Mouse (Mus musculus) layer of hippocampus, adult 11-12 months (tissue): ENCODE results near the gene Dnase2a.

Experiments used
- DNase-seq: peaks from one replicate; pipeline ENCODE4 v3.0.0; 2022; ENCODE audit warnings: low spot score

Gene Dnase2a

GRCm38 (mm10) chr8:84970135-84970790 is 61.9 kb downstream of the Dnase2a start:
- DNase-seq, result no peak

GRCm38 (mm10) chr8:84970913-84971312 is 62.6 kb downstream of the Dnase2a start:
- DNase-seq, result no peak
